Mouse (Mus musculus) midbrain, embryonic 15.5 days (tissue): ENCODE results near the gene Tmem183a. TPM values are rescaled to one million over a fixed set of nuclear protein-coding genes. Genes with fewer than 3 reads are reported as not detected.

Experiments used
- ATAC-seq: fragments of 200-750 bp; cut with Nextera tagmentation; replicated peaks from 2 replicates; pipeline ENCODE4 v1.8.0; 2017; ENCODE audit warnings: moderate TSS enrichment
- H3K27ac ChIP-seq: fragments of 300-500 bp; sonication (generic); 2 replicates; pipeline ENCODE4 v1.5.1; 2015; ENCODE audit warnings: mild to moderate bottlenecking, inconsistent platforms
- H3K27me3 ChIP-seq: fragments of 300-500 bp; sonication (generic); replicated peaks from 2 replicates; pipeline ENCODE4 v1.6.1; 2015; ENCODE audit warnings: inconsistent platforms
- H3K36me3 ChIP-seq: fragments of 300-500 bp; sonication (generic); replicated peaks from 2 replicates; pipeline ENCODE4 v1.6.1; 2015; ENCODE audit warnings: inconsistent platforms
- H3K4me1 ChIP-seq: fragments of 300-500 bp; sonication (generic); 2 replicates; pipeline ENCODE4 v1.6.1; 2015; ENCODE audit warnings: inconsistent platforms
- H3K4me2 ChIP-seq: fragments of 300-500 bp; sonication (generic); 2 replicates; pipeline ENCODE4 v1.6.1; 2015; ENCODE audit warnings: inconsistent platforms, mild to moderate bottlenecking, moderate library complexity
- H3K4me3 ChIP-seq: fragments of 300-500 bp; sonication (generic); 2 replicates; pipeline ENCODE4 v1.5.1; 2015; ENCODE audit warnings: mild to moderate bottlenecking, inconsistent platforms
- H3K9ac ChIP-seq: fragments of 300-500 bp; sonication (generic); 2 replicates; pipeline ENCODE4 v1.6.1; 2015; ENCODE audit warnings: mild to moderate bottlenecking, inconsistent platforms
- H3K9me3 ChIP-seq: fragments of 300-500 bp; sonication (generic); 2 replicates; pipeline ENCODE4 v1.6.1; 2016; ENCODE audit warnings: inconsistent platforms
- WGBS: fragments of 180-500 bp; shearing (Covaris S2); methylation state at CpG from one replicate; pipeline ENCODE4 v1.1.7; 2015; ENCODE audit warnings: mixed read lengths; 5-methylcytosine and 5-hydroxymethylcytosine counted together
- polyA plus RNA-seq: library from polyadenylated mRNA; unstranded; fragments of >200 nt; fragmentation: Nextera tagmentation; extraction: Ambion mirVana; gene quantifications from 2 replicates; pipeline ENCODE4 v1.2.1, GENCODE M21; 2015

Gene Tmem183a
- polyA plus RNA-seq, 1 experiment from 2014 or later: 147 TPM

- H3K9ac ChIP-seq: no peak overlapping the region
- H3K36me3 ChIP-seq: peaks cover 19% of the 10 kb centered on the region; the same call in 1 of the 2 replicates
- H3K27me3 ChIP-seq: no peaks in the 10 kb centered on the region
- H3K4me1 ChIP-seq: peaks cover 17% of the 10 kb centered on the region; the same call in 1 of the 2 replicates
- H3K27ac ChIP-seq: no peak overlapping the region
- no peaks in the 10 kb centered on the region for H3K9me3 ChIP-seq
- no peak overlapping the region; the same call in 1 of the 2 replicates for H3K4me3 ChIP-seq
- H3K4me2 ChIP-seq: peak overlapping the region; percentile 78
- WGBS: 77% methylated on average over 8 of the region's 8 CpGs
- ATAC-seq: no peak
These were observed 18.9 kb downstream of the Tmem183a start for GRCm38 (mm10) chr1:134342781-134343310.

- Histone ChIP-seq H3K27ac (no peak overlapping the region), H3K36me3 (peaks cover 14% of the 10 kb centered on the region; the same call in 1 of the 2 replicates), H3K9ac (no peak overlapping the region), H3K4me2 (peak overlapping the region; percentile 78; the same call in 1 of the 2 replicates), H3K4me1 (peaks cover 17% of the 10 kb centered on the region; the same call in 1 of the 2 replicates), H3K27me3 (no peaks in the 10 kb centered on the region), H3K9me3 (no peaks in the 10 kb centered on the region), H3K4me3 (no peak overlapping the region)
- no peak for ATAC-seq
- WGBS: 63% methylated on average over 2 of the region's 2 CpGs
These were observed 19.5 kb downstream of the Tmem183a start for GRCm38 (mm10) chr1:134342278-134342664.

GRCm38 (mm10) chr1:134341641-134342277, 20.0 kb downstream of the Tmem183a start:
- Histone ChIP-seq H3K27ac (no peak overlapping the region), H3K9ac (no peak overlapping the region), H3K4me1 (peaks cover 17% of the 10 kb centered on the region; the same call in 1 of the 2 replicates), H3K4me3 (no peak overlapping the region), H3K4me2 (no peak overlapping the region), H3K36me3 (peaks cover 10% of the 10 kb centered on the region; the same call in 1 of the 2 replicates), H3K27me3 (no peaks in the 10 kb centered on the region), H3K9me3 (no peaks in the 10 kb centered on the region)
- WGBS: 80% methylated on average over 5 of the region's 5 CpGs
- ATAC-seq: no peak

GRCm38 (mm10) chr1:134339757-134340619, 21.8 kb downstream of the Tmem183a start:
- WGBS: 94% methylated on average over 18 of the region's 18 CpGs
- H3K27ac ChIP-seq: no peak overlapping the region
- H3K4me3 ChIP-seq: no peak overlapping the region
- H3K4me2 ChIP-seq: no peak overlapping the region
- ATAC-seq: no peak
- no peaks in the 10 kb centered on the region for H3K9me3 ChIP-seq
- no peaks in the 10 kb centered on the region for H3K36me3 ChIP-seq
- H3K27me3 ChIP-seq: no peaks in the 10 kb centered on the region
- H3K9ac ChIP-seq: no peak overlapping the region
- H3K4me1 ChIP-seq: peaks cover 17% of the 10 kb centered on the region; the same call in 1 of the 2 replicates

DNA sequence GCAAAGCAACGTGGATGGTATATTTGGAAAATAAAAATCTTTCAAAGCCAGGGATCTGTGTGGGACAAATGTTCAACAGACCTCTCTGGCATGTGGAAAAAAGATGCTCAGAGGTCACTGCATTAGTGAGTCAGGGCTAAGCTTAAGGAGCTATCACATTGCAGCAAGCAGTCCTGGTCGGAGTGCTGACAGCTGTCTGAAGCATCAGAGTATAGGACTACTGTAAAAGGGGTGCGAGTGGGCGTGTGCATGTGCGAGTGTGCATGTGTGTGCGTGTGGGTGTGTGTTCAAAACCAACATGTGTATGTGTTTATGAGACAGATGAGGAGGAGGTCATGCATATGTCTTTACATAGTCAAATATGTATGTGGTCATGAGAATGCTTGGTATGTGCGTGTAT, 22.6 kb downstream of the Tmem183a start:
- 94% methylated on average over 7 of the region's 7 CpGs for WGBS
- ATAC-seq: no peak
- H3K27ac ChIP-seq: no peak overlapping the region
- H3K27me3 ChIP-seq: no peaks in the 10 kb centered on the region
- H3K36me3 ChIP-seq: no peaks in the 10 kb centered on the region
- H3K9me3 ChIP-seq: no peaks in the 10 kb centered on the region
- no peak overlapping the region for H3K9ac ChIP-seq
- no peak overlapping the region for H3K4me3 ChIP-seq
- H3K4me2 ChIP-seq: no peak overlapping the region
- peaks cover 13% of the 10 kb centered on the region; the same call in 1 of the 2 replicates for H3K4me1 ChIP-seq

- WGBS: 87% methylated on average over 11 of the region's 11 CpGs
- no peaks in the 10 kb centered on the region for H3K9me3 ChIP-seq
- H3K4me3 ChIP-seq: no peak overlapping the region
- no peaks in the 10 kb centered on the region for H3K36me3 ChIP-seq
- no peak overlapping the region for H3K4me2 ChIP-seq
- ATAC-seq: no peak
- 0 out of 2 replicates have a peak, but pooled peaks cover 10% of the 10 kb centered on the region for H3K4me1 ChIP-seq
- no peak overlapping the region for H3K27ac ChIP-seq
- no peak overlapping the region for H3K9ac ChIP-seq
- H3K27me3 ChIP-seq: no peaks in the 10 kb centered on the region
These were observed 24.6 kb downstream of the Tmem183a start for GRCm38 (mm10) chr1:134336958-134337710.

GRCm38 (mm10) chr1:134335924-134336810, 25.6 kb downstream of the Tmem183a start:
- H3K4me1 ChIP-seq: 0 out of 2 replicates have a peak, but pooled peaks cover 8% of the 10 kb centered on the region
- ATAC-seq: no peak
- H3K4me2 ChIP-seq: no peak overlapping the region
- H3K4me3 ChIP-seq: no peak overlapping the region
- no peak overlapping the region for H3K27ac ChIP-seq
- H3K9ac ChIP-seq: no peak overlapping the region
- no peaks in the 10 kb centered on the region for H3K27me3 ChIP-seq
- WGBS: 86% methylated on average over 12 of the region's 12 CpGs
- no peaks in the 10 kb centered on the region for H3K9me3 ChIP-seq
- no peaks in the 10 kb centered on the region for H3K36me3 ChIP-seq

DNA sequence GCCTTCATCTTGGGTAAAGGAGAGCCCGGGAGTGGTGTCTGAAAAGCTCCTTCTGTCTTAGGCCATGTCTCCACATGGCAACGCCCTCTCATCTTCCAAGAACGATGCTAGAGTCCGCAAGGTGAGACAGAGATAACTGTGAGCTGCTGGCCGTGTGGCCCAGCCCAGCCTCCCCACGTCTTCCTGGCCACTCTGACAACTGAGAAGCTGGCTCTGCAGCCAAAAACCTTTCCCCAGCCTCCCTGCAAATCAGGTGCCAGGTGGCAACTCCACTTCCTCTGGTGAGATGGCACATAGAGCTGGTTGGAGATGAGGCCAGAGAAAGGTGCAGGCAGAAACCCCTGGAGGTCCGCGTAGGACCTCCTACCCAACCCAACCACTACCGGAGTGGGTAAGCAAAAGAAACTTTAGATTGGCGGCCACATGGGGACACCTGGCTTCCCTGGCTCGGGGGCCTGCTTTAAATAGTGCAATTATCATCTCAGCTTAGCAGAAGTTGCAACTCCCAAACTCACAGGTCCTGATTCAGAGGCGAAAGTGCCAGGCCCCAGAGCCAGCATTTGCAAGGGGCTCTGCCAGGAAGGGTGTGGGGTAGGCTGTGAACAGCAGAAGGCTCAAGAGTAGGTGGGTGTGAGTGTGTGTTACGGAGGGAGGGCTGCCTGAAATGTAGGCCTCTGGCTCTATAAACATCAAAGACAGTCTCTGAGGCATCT, 26.4 kb downstream of the Tmem183a start:
- Histone ChIP-seq H3K4me2 (no peak overlapping the region), H3K9ac (no peak overlapping the region), H3K4me3 (no peak overlapping the region), H3K27ac (no peak overlapping the region), H3K9me3 (no peaks in the 10 kb centered on the region), H3K4me1 (0 out of 2 replicates have a peak, but pooled peaks cover 8% of the 10 kb centered on the region), H3K36me3 (no peaks in the 10 kb centered on the region), H3K27me3 (no peaks in the 10 kb centered on the region)
- ATAC-seq: no peak
- WGBS: 79% methylated on average over 13 of the region's 13 CpGs

GRCm38 (mm10) chr1:134334111-134334827, 27.5 kb downstream of the Tmem183a start:
- WGBS: 75% methylated on average over 7 of the region's 7 CpGs

DNA sequence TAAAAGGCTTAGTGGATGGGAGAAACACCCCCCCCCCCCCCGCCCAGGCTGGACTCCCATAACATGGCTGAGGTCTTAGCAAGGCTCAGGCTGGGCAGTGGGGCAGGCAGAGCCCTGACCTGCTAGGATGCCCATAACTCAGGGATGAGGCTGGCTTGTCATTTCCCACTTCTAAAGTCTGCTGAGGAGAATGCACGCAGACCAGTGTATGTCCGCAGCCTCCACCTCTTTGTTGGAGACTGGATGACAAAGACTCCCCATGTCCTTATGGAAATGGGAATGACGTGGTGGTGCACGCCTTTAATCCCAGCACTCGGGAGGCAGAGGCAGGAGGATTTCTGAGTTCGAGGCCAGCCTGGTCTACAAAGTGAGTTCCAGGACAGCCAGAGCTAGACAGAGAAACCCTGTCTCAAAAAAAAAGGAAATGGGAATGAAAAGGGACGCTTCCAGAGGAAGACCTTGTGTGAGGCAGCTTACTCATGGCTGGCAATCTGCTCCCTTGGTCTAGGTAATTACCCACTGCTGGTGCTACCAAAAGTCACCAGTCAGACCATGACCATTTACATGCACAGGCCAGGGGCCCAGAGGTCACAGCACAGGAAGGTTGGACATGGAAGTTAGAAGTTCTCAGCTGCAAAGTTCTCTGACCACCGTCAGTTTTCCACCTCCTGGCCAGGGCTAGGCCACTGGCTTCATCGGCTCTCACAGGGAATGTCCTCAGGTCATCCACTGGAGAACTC, 28.2 kb downstream of the Tmem183a start:
- 0 out of 2 replicates have a peak, but pooled peaks cover 8% of the 10 kb centered on the region for H3K4me1 ChIP-seq
- H3K36me3 ChIP-seq: no peaks in the 10 kb centered on the region
- WGBS: 77% methylated on average over 10 of the region's 10 CpGs
- H3K27ac ChIP-seq: no peak overlapping the region
- no peaks in the 10 kb centered on the region for H3K27me3 ChIP-seq
- no peaks in the 10 kb centered on the region for H3K9me3 ChIP-seq
- H3K4me2 ChIP-seq: no peak overlapping the region
- no peak overlapping the region for H3K9ac ChIP-seq
- H3K4me3 ChIP-seq: no peak overlapping the region
- no peak for ATAC-seq

More at GRCm38 (mm10) chr1:134334111-134334827, 27.5 kb downstream of the Tmem183a start:
- Histone ChIP-seq H3K27ac (no peak overlapping the region), H3K4me1 (0 out of 2 replicates have a peak, but pooled peaks cover 8% of the 10 kb centered on the region), H3K27me3 (no peaks in the 10 kb centered on the region), H3K9ac (no peak overlapping the region), H3K4me3 (no peak overlapping the region), H3K9me3 (no peaks in the 10 kb centered on the region), H3K36me3 (no peaks in the 10 kb centered on the region), H3K4me2 (no peak overlapping the region)
- ATAC-seq: no peak
